Mouse (Mus musculus): ENCODE data around the gene Adgrg5. TPM values are rescaled to one million over a fixed set of nuclear protein-coding genes. Genes with fewer than 3 reads are reported as not detected.
A peak's percentile ranks its signal among the peaks of the same experiment; 100 is the strongest.

Adgrg5 gene
- polyA plus RNA-seq, 1 experiment from 2014 or later, result 0.47 TPM

DNA sequence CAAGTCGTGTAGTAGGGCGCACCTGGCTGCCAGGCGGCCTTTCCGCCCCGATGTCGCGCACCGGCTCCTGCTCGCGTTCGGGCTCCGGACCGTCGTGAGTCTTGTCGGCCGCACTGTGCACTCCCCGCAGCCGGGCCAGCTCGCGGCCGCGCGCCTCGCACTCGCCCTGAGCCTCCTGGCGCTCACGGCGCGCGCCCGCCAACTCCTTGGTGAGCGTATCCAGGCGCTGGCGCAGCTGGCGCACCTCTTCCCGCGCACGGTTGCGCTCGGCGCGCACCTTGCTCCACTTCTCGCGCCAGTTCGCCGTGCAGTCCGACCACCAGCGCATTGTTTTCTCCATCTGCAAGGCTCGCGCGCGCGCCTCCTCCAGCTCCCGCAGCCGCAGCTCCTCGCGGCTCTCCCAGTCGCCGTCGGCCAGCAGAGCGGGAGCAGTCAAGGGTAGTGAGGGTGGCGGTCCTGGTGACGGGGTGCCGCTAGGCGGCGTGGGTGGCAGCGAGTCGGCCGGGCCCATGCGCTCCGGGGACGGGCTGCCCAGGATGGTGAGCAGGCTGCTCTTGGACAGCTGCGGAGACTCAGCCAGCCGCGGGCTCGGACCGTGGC lies 10.3 kb upstream of the Adgrg5 start:
- Histone ChIP-seq H3K36me3 (ENCODE audit: control insufficient read depth, insufficient read depth, low read length) (peaks cover 13% of the 10 kb centered on the region), H3K27me3 (ENCODE audit: control insufficient read depth, insufficient read depth, low read length) (peaks cover 9% of the 10 kb centered on the region), H3K27ac (ENCODE audit: low read depth, low read length) (no peak overlapping the region), H3K9me3 (replicated peaks; ENCODE audit: control insufficient read depth, low read length) (no peaks in the 10 kb centered on the region), H3K4me3 (ENCODE audit: low read depth, low read length) (peak overlapping the region; percentile 50), H3K9ac (ENCODE audit: low read depth, low read length) (peak overlapping the region; percentile 63), H3K4me1 (ENCODE audit: control insufficient read depth, insufficient read depth, low read length) (peaks cover 53% of the 10 kb centered on the region), H3K4me2 (peak overlapping the region; percentile 81)
- WGBS (ENCODE audit: insufficient replicate concordance), result 6% methylated on average over 77 of the region's 77 CpGs
- ATAC-seq (replicated peaks; ENCODE audit: insufficient number of reproducible peaks, low FRiP score, low TSS enrichment), result no peak

DNA sequence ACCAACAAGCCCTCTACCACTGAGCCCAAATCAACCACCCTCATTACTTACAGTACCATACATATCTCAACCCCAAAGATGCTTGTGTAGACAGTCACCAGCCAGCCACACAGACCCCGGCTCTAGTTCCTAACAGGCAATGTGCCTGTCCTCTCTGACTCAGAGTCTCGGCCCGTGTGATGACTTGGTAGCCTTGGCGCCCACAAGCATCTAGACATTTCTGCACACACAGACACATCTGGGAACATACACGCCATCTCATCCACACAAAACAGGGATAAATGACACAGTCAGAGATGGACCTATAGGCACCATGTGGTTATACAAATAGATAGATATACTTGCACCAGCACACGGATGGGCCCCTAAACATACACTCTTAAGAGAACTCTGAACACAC lies 9.2 kb upstream of the Adgrg5 start:
- H3K4me2 ChIP-seq, result peak overlapping the region; percentile 18; the same call in 1 of the 2 replicates
- no peak for ATAC-seq (replicated peaks; ENCODE audit: insufficient number of reproducible peaks, low FRiP score, low TSS enrichment)
- peaks cover 50% of the 10 kb centered on the region for H3K4me1 ChIP-seq (ENCODE audit: control insufficient read depth, insufficient read depth, low read length)
- H3K4me3 ChIP-seq (ENCODE audit: low read depth, low read length), result no peak overlapping the region
- H3K9ac ChIP-seq (ENCODE audit: low read depth, low read length), result no peak overlapping the region
- WGBS (ENCODE audit: insufficient replicate concordance), result 78% methylated on average over 6 of the region's 6 CpGs
- peaks cover 9% of the 10 kb centered on the region for H3K27me3 ChIP-seq (ENCODE audit: control insufficient read depth, insufficient read depth, low read length)
- peaks cover 13% of the 10 kb centered on the region; the same call in 1 of the 2 replicates for H3K36me3 ChIP-seq (ENCODE audit: control insufficient read depth, insufficient read depth, low read length)
- H3K9me3 ChIP-seq (replicated peaks; ENCODE audit: control insufficient read depth, low read length), result no peaks in the 10 kb centered on the region
- no peak overlapping the region for H3K27ac ChIP-seq (ENCODE audit: low read depth, low read length)

DNA sequence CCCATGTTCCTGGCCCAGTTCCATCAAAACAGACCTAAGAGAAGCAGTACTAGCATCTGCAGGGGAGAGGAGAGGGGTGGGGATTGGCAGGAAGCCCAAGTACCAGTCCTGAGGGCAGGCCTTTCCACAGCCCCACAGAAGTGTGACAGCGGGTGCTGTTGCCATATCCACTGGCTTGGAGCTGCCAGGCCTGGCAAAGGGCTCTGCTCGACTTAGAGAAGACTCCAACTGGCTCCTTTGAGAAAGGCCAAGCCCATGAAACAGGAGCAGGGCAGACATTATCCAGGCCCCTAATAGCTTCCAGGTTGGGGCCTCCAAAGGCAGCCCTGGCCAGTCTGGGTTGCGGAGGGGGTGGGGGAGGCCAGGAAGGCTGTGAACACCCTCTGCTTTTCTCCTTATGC lies 8.8 kb upstream of the Adgrg5 start:
- ATAC-seq (replicated peaks; ENCODE audit: insufficient number of reproducible peaks, low FRiP score, low TSS enrichment), result peak; percentile 25; the same call in 1 of the 2 replicates
- H3K9ac ChIP-seq (ENCODE audit: low read depth, low read length), result no peak overlapping the region
- H3K36me3 ChIP-seq (ENCODE audit: control insufficient read depth, insufficient read depth, low read length), result peaks cover 13% of the 10 kb centered on the region; the same call in 1 of the 2 replicates
- no peaks in the 10 kb centered on the region for H3K9me3 ChIP-seq (replicated peaks; ENCODE audit: control insufficient read depth, low read length)
- H3K4me2 ChIP-seq, result peak overlapping the region; percentile 18
- peak overlapping the region; percentile 64 for H3K27ac ChIP-seq (ENCODE audit: low read depth, low read length)
- 27% methylated on average over 3 of the region's 3 CpGs for WGBS (ENCODE audit: insufficient replicate concordance)
- peaks cover 50% of the 10 kb centered on the region for H3K4me1 ChIP-seq (ENCODE audit: control insufficient read depth, insufficient read depth, low read length)
- peaks cover 9% of the 10 kb centered on the region for H3K27me3 ChIP-seq (ENCODE audit: control insufficient read depth, insufficient read depth, low read length)
- H3K4me3 ChIP-seq (ENCODE audit: low read depth, low read length), result no peak overlapping the region

DNA sequence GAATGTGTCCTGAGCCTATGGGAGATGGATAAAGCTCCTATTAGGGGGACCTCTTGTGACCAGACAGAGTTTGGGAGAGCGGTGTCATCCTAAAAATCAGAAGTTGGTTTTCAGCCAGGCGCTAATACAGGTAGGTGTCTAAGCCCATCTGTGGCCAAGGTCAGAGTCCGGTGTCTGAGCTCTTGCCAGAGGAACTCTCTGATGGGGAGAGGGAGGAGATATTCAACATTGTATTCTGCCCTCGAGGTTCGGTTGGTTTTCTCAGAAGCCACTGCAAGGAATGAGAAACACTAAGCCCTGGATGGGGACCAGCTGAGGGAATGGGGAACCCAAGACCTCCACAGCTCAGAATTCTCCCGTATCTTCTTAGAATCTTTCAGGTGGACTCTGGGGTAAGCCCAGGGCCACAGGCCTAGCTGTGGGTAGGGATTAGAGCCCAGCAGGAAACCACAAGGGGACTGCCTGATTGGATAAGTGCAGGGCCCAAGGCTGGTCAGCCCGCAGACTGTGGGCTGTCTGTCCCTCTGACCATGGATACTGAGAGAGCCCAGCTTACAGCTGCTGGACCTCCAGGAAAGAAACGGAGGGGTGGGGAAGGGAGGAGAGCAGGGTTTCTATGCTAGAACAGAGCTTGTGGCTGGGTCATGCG lies 7.1 kb upstream of the Adgrg5 start:
- H3K27ac ChIP-seq (ENCODE audit: low read depth, low read length), result no peak overlapping the region
- peak overlapping the region; percentile 92 for H3K9ac ChIP-seq (ENCODE audit: low read depth, low read length)
- peaks cover 9% of the 10 kb centered on the region for H3K27me3 ChIP-seq (ENCODE audit: control insufficient read depth, insufficient read depth, low read length)
- H3K4me2 ChIP-seq, result peak overlapping the region; percentile 87
- H3K4me3 ChIP-seq (ENCODE audit: low read depth, low read length), result peak overlapping the region; percentile 91
- H3K9me3 ChIP-seq (replicated peaks; ENCODE audit: control insufficient read depth, low read length), result no peaks in the 10 kb centered on the region
- WGBS (ENCODE audit: insufficient replicate concordance), result 42% methylated on average over 9 of the region's 9 CpGs
- peaks cover 13% of the 10 kb centered on the region; the same call in 1 of the 2 replicates for H3K36me3 ChIP-seq (ENCODE audit: control insufficient read depth, insufficient read depth, low read length)
- H3K4me1 ChIP-seq (ENCODE audit: control insufficient read depth, insufficient read depth, low read length), result peaks cover 50% of the 10 kb centered on the region
- no peak for ATAC-seq (replicated peaks; ENCODE audit: insufficient number of reproducible peaks, low FRiP score, low TSS enrichment)

DNA sequence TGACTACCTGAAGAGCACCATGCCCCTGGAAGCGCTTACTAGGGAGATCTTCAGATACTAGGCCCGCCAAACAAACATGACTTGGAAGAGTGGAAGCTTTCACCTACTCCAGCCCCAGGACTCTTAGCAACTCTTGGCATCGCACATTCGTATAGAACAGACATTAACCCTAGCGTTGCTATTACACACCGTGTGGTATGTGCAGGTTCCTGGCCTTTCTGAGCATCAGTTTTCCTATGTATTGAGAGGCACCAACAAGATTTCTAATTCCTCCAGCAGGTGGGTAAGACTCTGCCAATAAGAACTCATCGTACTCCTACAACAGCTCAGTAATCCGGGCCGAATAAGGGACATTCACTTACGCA lies 6.6 kb upstream of the Adgrg5 start:
- H3K4me2 ChIP-seq, result peak overlapping the region; percentile 87
- H3K36me3 ChIP-seq (ENCODE audit: control insufficient read depth, insufficient read depth, low read length), result peaks cover 8% of the 10 kb centered on the region; the same call in 1 of the 2 replicates
- peaks cover 9% of the 10 kb centered on the region for H3K27me3 ChIP-seq (ENCODE audit: control insufficient read depth, insufficient read depth, low read length)
- H3K9me3 ChIP-seq (replicated peaks; ENCODE audit: control insufficient read depth, low read length), result no peaks in the 10 kb centered on the region
- peaks cover 51% of the 10 kb centered on the region for H3K4me1 ChIP-seq (ENCODE audit: control insufficient read depth, insufficient read depth, low read length)
- 8% methylated on average over 10 of the region's 10 CpGs for WGBS (ENCODE audit: insufficient replicate concordance)
- ATAC-seq (replicated peaks; ENCODE audit: insufficient number of reproducible peaks, low FRiP score, low TSS enrichment), result no peak
- H3K4me3 ChIP-seq (ENCODE audit: low read depth, low read length), result peak overlapping the region; percentile 91
- H3K27ac ChIP-seq (ENCODE audit: low read depth, low read length), result no peak overlapping the region
- H3K9ac ChIP-seq (ENCODE audit: low read depth, low read length), result peak overlapping the region; percentile 92

DNA sequence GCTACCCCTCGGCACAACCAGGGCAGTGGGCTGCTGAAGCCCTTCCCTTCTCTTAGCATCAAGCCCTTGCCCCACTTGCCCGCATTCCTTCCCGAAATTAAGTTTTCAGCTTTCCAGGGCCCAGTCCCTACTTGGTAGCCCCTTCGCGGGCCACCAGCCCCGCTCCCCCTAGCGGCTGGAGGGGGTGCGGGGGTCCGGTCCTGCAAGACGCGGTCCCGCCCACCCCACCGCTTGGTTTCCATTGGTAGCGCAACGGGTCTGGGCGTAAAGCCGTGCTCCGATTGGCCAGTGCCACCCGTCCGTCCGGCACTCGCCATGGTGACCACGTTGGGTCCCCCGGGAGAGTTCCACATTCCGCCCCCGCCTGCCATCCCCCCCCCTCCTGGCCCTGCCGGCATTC lies 6.1 kb upstream of the Adgrg5 start:
- Histone ChIP-seq H3K27ac (ENCODE audit: low read depth, low read length) (peak overlapping the region; percentile 81; the same call in 1 of the 2 replicates), H3K27me3 (ENCODE audit: control insufficient read depth, insufficient read depth, low read length) (peaks cover 9% of the 10 kb centered on the region), H3K9ac (ENCODE audit: low read depth, low read length) (peak overlapping the region; percentile 92), H3K9me3 (replicated peaks; ENCODE audit: control insufficient read depth, low read length) (no peaks in the 10 kb centered on the region), H3K4me2 (peak overlapping the region; percentile 87), H3K4me1 (ENCODE audit: control insufficient read depth, insufficient read depth, low read length) (peaks cover 53% of the 10 kb centered on the region), H3K4me3 (ENCODE audit: low read depth, low read length) (peak overlapping the region; percentile 91), H3K36me3 (ENCODE audit: control insufficient read depth, insufficient read depth, low read length) (peaks cover 6% of the 10 kb centered on the region; the same call in 1 of the 2 replicates)
- WGBS (ENCODE audit: insufficient replicate concordance), result under 1% methylated on average over 26 of the region's 27 CpGs
- ATAC-seq (replicated peaks; ENCODE audit: insufficient number of reproducible peaks, low FRiP score, low TSS enrichment), result peak; percentile 92

DNA sequence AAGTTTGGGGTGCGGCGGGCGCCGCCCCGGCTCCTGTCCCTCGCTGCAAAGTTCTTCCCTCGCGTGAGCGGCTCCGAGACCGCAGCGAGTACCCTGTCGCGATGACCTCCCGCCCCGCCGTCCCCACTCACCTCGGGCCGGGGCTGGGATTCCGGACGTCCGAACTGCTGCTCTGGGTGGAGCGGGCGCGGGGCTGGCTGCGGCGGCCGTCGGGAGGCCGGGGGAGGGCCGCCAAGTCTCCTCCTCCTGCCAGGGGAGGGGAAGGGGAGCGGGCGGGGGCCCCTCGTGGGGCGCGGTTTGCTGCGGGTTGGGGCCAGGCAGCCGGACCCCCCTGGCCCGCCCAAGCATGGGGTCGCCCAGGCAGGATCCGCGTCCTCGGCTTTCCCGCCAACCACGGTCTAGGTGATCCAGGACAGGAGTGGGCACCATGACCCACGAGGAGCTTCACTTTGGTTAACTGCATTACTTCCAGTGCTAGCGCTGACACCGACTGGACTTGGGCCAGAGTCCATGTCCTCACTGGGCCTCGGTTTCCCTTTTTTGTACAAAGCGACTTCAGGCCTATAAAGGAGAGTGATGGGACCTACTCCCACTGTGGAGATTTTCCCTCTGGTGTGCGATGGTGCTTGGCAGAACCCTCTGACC lies 5.5 kb upstream of the Adgrg5 start, which contains the start of gene Ccdc102a:
Ccdc102a (minus strand) TSS at position 248 of the 645 bp plus-strand sequence.
- Histone ChIP-seq H3K4me2 (peak within 1 kb of the TSS; percentile 87), H3K9me3 (replicated peaks; ENCODE audit: control insufficient read depth, low read length) (no peaks in the 10 kb centered on the region)

DNA sequence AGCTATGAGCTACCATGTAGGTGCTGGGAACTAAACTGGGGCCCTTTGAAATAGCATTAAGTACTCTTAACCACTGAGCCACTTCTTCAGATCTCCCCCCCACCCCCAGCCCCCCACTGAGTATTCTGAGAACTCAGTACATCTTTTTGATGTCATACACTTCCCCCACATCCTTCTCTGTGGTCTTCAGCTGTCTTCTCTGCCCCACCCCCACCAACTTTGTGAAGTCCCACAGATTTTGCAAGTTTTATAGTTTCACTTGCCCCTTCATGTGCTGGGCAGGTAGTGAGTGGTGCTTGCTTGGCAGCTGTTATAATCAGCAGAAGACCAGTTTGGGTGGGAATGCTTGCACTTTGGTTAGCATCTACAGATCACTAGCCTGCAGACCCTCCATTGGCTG lies 4.2 kb upstream of the Adgrg5 start:
- H3K27ac ChIP-seq (ENCODE audit: low read depth, low read length), result no peak overlapping the region
- no peak overlapping the region for H3K4me3 ChIP-seq (ENCODE audit: low read depth, low read length)
- no peak for ATAC-seq (replicated peaks; ENCODE audit: insufficient number of reproducible peaks, low FRiP score, low TSS enrichment)
- peaks cover 46% of the 10 kb centered on the region for H3K4me1 ChIP-seq (ENCODE audit: control insufficient read depth, insufficient read depth, low read length)
- no peak overlapping the region for H3K9ac ChIP-seq (ENCODE audit: low read depth, low read length)
- no peak overlapping the region for H3K4me2 ChIP-seq
- H3K36me3 ChIP-seq (ENCODE audit: control insufficient read depth, insufficient read depth, low read length), result no peaks in the 10 kb centered on the region
- H3K9me3 ChIP-seq (replicated peaks; ENCODE audit: control insufficient read depth, low read length), result no peaks in the 10 kb centered on the region
- no peaks in the 10 kb centered on the region for H3K27me3 ChIP-seq (ENCODE audit: control insufficient read depth, insufficient read depth, low read length)

More for the DNA sequence above, 5.5 kb upstream of the Adgrg5 start, which contains the start of gene Ccdc102a:
- 1% methylated on average over 51 of the region's 51 CpGs for WGBS (ENCODE audit: insufficient replicate concordance)
- Histone ChIP-seq H3K27me3 (ENCODE audit: control insufficient read depth, insufficient read depth, low read length) (peaks cover 2% of the 10 kb centered on the region; the same call in 1 of the 2 replicates), H3K4me3 (ENCODE audit: low read depth, low read length) (peak within 1 kb of the TSS; percentile 91), H3K27ac (ENCODE audit: low read depth, low read length) (peak within 1 kb of the TSS; percentile 81), H3K36me3 (ENCODE audit: control insufficient read depth, insufficient read depth, low read length) (no peaks in the 10 kb centered on the region), H3K4me1 (ENCODE audit: control insufficient read depth, insufficient read depth, low read length) (peaks cover 57% of the 10 kb centered on the region), H3K9ac (ENCODE audit: low read depth, low read length) (peak within 1 kb of the TSS; percentile 92)
- ATAC-seq (replicated peaks; ENCODE audit: insufficient number of reproducible peaks, low FRiP score, low TSS enrichment), result peak; percentile 70
